Mouse (Mus musculus): Measurements from ENCODE around the gene 3110070M22Rik. TPM values are rescaled to one million over a fixed set of nuclear protein-coding genes. Genes with fewer than 3 reads are reported as not detected.
"Not testable (repeated sequence)": the region's sequence is repeated elsewhere in the genome, so short reads cannot be mapped to it uniquely, and the experiment has no call there.

The 3110070M22Rik gene
- polyA plus RNA-seq (2014; fragmentation: Nextera tagmentation; extraction: Ambion mirVana) = 2.3 and 3.0 TPM in 2 replicates

DNA sequence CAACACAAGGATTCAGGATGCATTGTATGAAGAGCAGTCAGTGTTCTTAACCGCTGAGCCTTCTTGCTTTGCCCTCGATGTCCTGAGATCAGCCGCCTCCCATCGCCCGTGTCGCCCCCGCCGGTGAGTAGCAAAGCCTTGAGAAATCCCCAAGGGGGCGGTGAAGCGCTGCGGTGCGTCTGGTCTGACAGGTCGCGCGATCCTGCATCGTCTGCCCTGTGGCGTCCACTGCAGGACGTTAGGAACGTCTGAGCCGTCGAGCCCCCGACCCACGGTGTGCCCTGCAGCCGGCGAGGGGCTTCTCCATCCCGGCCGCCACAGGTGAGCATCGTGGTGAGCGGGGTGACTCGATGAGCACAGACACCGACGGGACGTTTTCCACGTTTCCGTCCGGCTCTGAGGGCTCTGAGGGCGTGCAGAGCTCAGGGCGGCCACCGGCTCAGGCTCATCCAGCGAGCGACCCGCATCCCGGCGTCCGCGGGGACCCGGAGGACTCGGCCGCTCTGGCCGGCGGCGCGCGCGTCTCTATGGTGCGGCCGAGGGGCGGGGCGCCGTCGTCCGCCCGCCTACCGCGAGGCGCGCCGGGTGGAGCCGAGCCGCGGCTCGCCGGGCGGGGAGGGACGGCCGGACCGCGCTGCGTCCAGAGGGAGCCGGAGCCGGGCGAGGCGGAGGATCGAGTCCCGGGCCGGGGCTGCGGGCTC lies at the start of gene 3110070M22Rik, which contains the start of gene Tmem267:
3110070M22Rik (minus strand) TSS at position 504 of the 701 bp plus-strand sequence.
Tmem267 (plus strand) TSS at position 160 of the 701 bp plus-strand sequence.
- DNase-seq (peak; percentile 96), ATAC-seq (ENCODE audit: low FRiP score, low TSS enrichment) (no peak)
- H3K27ac ChIP-seq (replicated peaks; ENCODE audit: low read depth, low read length) = no peak within 1 kb of the TSS
- H3K4me3 ChIP-seq (replicated peaks; ENCODE audit: low read depth, low read length) = no peak within 1 kb of the TSS
- H3K9ac ChIP-seq (replicated peaks; ENCODE audit: low read length) = no peak within 1 kb of the TSS; the same call in none of the 2 replicates
- H3K27me3 ChIP-seq (ENCODE audit: control insufficient read depth, insufficient read depth, low read length) = no peaks in the 10 kb centered on the region
- 66% methylated on average over 87 of the region's 87 CpGs for WGBS
- no peak within 1 kb of the TSS; the same call in 1 of the 2 replicates for H3K4me2 ChIP-seq (ENCODE audit: low read length)
- peaks cover 5% of the 10 kb centered on the region for H3K9me3 ChIP-seq (ENCODE audit: control insufficient read depth, low read length)
- H3K4me1 ChIP-seq (ENCODE audit: control insufficient read depth, insufficient read depth, low read length) = no peaks in the 10 kb centered on the region
- peaks cover 24% of the 10 kb centered on the region for H3K36me3 ChIP-seq (ENCODE audit: control insufficient read depth, insufficient read depth, low read length)

DNA sequence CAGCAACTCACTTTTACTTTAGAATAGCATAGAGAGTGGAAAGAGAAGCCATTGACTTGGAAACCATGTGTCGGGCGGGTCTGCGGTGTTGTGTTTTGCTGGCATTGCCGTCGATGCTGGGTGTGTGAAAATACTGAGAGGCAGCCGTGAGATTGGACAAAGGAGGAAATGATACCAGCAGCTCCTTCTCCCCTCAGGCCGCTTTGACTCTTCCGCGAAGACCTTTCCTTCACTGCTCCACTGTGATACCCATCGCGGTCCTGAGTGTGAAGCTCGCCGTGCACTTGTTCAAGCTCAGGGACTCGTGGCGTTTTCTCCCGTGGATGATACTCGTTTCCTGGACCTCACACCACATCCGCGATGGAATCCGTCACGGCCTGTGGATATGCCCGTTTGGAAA lies 6.8 kb upstream of the 3110070M22Rik start:
- H3K36me3 ChIP-seq (ENCODE audit: control insufficient read depth, insufficient read depth, low read length); H3K27ac ChIP-seq (replicated peaks; ENCODE audit: low read depth, low read length); H3K27me3 ChIP-seq (ENCODE audit: control insufficient read depth, insufficient read depth, low read length); H3K9ac ChIP-seq (replicated peaks; ENCODE audit: low read length); H3K4me3 ChIP-seq (replicated peaks; ENCODE audit: low read depth, low read length); H3K9me3 ChIP-seq (ENCODE audit: control insufficient read depth, low read length); H3K4me2 ChIP-seq (ENCODE audit: low read length); DNase-seq; H3K4me1 ChIP-seq (ENCODE audit: control insufficient read depth, insufficient read depth, low read length): not testable (repeated sequence)
- peak; percentile 7; the same call in 1 of the 2 replicates for ATAC-seq (ENCODE audit: low FRiP score, low TSS enrichment)
- WGBS = 97% methylated on average over 9 of the region's 22 CpGs

DNA sequence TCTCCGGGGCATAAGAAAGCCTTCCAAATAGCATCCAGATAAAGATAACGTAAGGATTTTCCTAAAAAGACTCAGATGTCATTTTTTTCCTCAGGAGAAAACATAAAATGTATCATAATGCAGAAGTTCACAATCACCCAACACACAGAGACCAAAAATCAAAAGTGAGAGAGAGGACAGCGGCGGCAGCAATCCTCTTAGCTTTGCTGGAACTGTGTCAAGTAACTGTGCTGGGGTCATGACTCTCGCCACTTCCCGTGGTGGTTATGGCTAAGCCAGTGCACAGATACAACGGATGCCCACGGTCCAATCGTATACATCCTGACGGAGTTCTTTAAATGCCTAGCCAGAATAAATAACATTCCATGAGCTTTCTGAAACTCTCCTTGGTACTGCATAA lies 3.9 kb upstream of the 3110070M22Rik start:
- H3K36me3 ChIP-seq (ENCODE audit: control insufficient read depth, insufficient read depth, low read length); H3K9me3 ChIP-seq (ENCODE audit: control insufficient read depth, low read length); H3K27me3 ChIP-seq (ENCODE audit: control insufficient read depth, insufficient read depth, low read length); DNase-seq; H3K27ac ChIP-seq (replicated peaks; ENCODE audit: low read depth, low read length); H3K9ac ChIP-seq (replicated peaks; ENCODE audit: low read length); H3K4me2 ChIP-seq (ENCODE audit: low read length); H3K4me1 ChIP-seq (ENCODE audit: control insufficient read depth, insufficient read depth, low read length); ATAC-seq (ENCODE audit: low FRiP score, low TSS enrichment); H3K4me3 ChIP-seq (replicated peaks; ENCODE audit: low read depth, low read length): not testable (repeated sequence)
- 92% methylated on average over 10 of the region's 10 CpGs for WGBS

DNA sequence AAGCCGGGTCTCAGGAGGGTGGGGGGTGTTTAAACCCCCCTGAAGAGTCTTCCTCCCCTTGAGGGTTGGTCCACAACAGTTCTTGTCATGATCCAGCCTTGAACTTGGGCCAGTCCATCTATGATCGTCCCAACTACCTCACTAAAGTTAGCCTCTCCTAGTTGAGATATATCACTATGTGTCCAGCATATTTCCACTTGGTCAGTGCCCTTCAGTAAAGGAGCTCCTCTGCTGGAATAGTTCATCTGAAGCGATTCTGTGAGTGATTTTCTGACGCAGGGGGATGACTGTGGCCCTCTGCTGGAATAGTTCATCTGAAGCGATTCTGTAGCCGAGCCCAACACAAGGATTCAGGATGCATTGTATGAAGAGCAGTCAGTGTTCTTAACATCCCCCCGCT lies 829 bp downstream of the 3110070M22Rik start:
- WGBS = 48% methylated on average over 7 of the region's 7 CpGs
- DNase-seq (peak; percentile 30), ATAC-seq (ENCODE audit: low FRiP score, low TSS enrichment) (no peak)
- peaks cover 30% of the 10 kb centered on the region for H3K36me3 ChIP-seq (ENCODE audit: control insufficient read depth, insufficient read depth, low read length)
- H3K27me3 ChIP-seq (ENCODE audit: control insufficient read depth, insufficient read depth, low read length) = no peaks in the 10 kb centered on the region
- H3K4me1 ChIP-seq (ENCODE audit: control insufficient read depth, insufficient read depth, low read length) = no peaks in the 10 kb centered on the region
- no peak overlapping the region for H3K4me3 ChIP-seq (replicated peaks; ENCODE audit: low read depth, low read length)
- peaks cover 5% of the 10 kb centered on the region for H3K9me3 ChIP-seq (ENCODE audit: control insufficient read depth, low read length)
- no peak overlapping the region; the same call in 1 of the 2 replicates for H3K4me2 ChIP-seq (ENCODE audit: low read length)
- no peak overlapping the region; the same call in 1 of the 2 replicates for H3K9ac ChIP-seq (replicated peaks; ENCODE audit: low read length)
- H3K27ac ChIP-seq (replicated peaks; ENCODE audit: low read depth, low read length) = no peak overlapping the region

DNA sequence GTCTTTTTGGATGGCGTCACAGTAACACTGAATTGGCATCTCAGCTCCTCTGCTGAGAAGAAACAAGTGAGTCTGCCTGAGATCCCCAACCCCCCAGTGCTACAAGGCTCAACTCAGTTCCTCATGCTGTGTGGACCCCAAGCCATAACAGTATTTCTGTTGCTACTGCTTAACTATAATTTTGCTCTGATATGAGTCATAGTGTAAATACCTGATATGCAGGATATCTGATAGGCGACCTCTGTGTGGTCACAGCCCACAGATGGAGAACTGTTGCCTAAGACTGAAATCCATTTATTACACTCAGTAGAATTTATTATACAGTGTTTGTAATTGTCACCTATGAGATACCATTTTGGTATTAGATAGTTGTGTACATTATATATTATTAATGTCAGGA lies 10.4 kb downstream of the 3110070M22Rik start:
- no peak overlapping the region for H3K4me2 ChIP-seq (ENCODE audit: low read length)
- WGBS = 93% methylated on average over 2 of the region's 2 CpGs
- no peak for ATAC-seq (ENCODE audit: low FRiP score, low TSS enrichment)
- peaks cover 85% of the 10 kb centered on the region for H3K36me3 ChIP-seq (ENCODE audit: control insufficient read depth, insufficient read depth, low read length)
- no peak overlapping the region for H3K27ac ChIP-seq (replicated peaks; ENCODE audit: low read depth, low read length)
- no peaks in the 10 kb centered on the region for H3K9me3 ChIP-seq (ENCODE audit: control insufficient read depth, low read length)
- H3K4me1 ChIP-seq (ENCODE audit: control insufficient read depth, insufficient read depth, low read length) = no peaks in the 10 kb centered on the region
- no peak for DNase-seq
- H3K9ac ChIP-seq (replicated peaks; ENCODE audit: low read length) = no peak overlapping the region
- H3K4me3 ChIP-seq (replicated peaks; ENCODE audit: low read depth, low read length) = no peak overlapping the region
- H3K27me3 ChIP-seq (ENCODE audit: control insufficient read depth, insufficient read depth, low read length) = no peaks in the 10 kb centered on the region

DNA sequence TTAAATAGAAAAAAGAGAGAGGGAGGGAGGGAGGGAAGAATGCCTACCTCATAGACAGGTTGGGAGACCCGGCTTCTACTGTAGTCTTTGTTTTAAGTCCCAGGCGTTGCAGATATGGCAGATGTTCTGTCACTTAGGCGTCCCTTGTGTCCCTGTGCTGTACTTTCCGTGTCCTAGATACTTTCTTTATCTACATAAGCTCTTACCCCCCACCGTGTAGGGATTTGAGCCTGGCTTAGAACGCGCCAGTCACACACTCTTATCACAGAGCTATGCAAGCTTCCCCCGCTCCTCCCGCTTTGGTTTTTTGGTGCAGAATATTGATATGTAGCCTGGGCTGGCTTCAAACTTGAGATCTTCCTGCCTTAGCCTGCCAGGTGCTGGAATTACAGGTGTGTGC lies 11.6 kb downstream of the 3110070M22Rik start:
- H3K4me2 ChIP-seq (ENCODE audit: low read length) = no peak overlapping the region
- 83% methylated on average over 9 of the region's 9 CpGs for WGBS
- H3K4me3 ChIP-seq (replicated peaks; ENCODE audit: low read depth, low read length) = no peak overlapping the region
- no peaks in the 10 kb centered on the region for H3K4me1 ChIP-seq (ENCODE audit: control insufficient read depth, insufficient read depth, low read length)
- ATAC-seq (ENCODE audit: low FRiP score, low TSS enrichment) (no peak), DNase-seq (no peak)
- no peaks in the 10 kb centered on the region for H3K27me3 ChIP-seq (ENCODE audit: control insufficient read depth, insufficient read depth, low read length)
- no peaks in the 10 kb centered on the region for H3K9me3 ChIP-seq (ENCODE audit: control insufficient read depth, low read length)
- H3K27ac ChIP-seq (replicated peaks; ENCODE audit: low read depth, low read length) = no peak overlapping the region
- H3K36me3 ChIP-seq (ENCODE audit: control insufficient read depth, insufficient read depth, low read length) = peaks cover 89% of the 10 kb centered on the region
- no peak overlapping the region for H3K9ac ChIP-seq (replicated peaks; ENCODE audit: low read length)

DNA sequence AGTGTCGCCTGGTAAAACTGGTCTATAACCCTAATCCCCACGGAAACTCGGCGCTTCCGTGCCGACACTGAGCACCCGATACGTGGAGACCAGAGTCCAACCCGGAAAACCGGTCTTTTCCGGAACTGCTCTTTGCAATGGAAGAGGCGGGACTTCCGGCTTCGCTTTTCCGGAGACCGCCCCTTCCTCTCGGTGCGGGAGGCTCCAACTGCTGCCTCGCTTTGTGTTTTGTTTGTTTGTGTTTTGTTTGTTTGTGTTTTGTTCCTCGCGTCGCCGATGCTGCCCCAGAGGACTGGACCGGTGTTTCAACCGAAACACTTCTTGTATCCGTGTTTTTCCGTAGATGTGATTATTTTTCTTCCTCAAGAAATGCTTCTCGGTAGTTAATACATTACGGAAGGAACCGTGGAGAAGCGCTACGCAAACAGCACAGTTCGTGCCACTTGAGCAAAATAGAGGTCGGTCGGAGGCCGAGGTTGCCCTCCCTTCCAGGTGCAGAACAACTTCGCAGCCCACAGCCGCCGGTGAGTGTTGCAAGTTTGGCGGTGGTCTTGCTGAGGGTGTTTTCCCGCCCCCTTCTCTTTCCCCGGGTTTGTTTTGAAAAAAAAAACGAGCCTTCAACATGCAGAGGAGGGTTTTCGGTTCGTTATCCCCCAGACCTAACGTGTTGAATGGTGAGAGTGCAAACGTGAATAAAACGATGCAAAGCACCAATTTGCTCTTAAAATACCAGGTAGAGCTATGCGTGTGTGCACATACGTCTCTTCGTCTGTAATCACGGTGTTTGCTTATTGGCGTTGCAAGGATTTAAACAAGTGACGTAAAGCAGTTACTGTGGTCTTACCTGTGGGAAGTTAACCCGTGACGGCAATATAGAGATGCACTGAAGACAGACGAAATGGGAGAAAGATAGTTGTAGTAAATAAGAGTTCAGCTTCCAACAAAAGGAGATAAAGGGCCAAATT lies 25.3 kb downstream of the 3110070M22Rik start, which contains the start of gene 4833420G17Rik:
4833420G17Rik (plus strand) TSS at position 173 of the 965 bp plus-strand sequence.
- H3K36me3 ChIP-seq (ENCODE audit: control insufficient read depth, insufficient read depth, low read length) = peaks cover 28% of the 10 kb centered on the region
- peak within 1 kb of the TSS; percentile 65 for H3K4me2 ChIP-seq (ENCODE audit: low read length)
- WGBS = 2% methylated on average over 57 of the region's 57 CpGs
- peak within 1 kb of the TSS; percentile 78 for H3K27ac ChIP-seq (replicated peaks; ENCODE audit: low read depth, low read length)
- peaks cover 17% of the 10 kb centered on the region; the same call in 1 of the 2 replicates for H3K4me1 ChIP-seq (ENCODE audit: control insufficient read depth, insufficient read depth, low read length)
- H3K27me3 ChIP-seq (ENCODE audit: control insufficient read depth, insufficient read depth, low read length) = no peaks in the 10 kb centered on the region
- H3K4me3 ChIP-seq (replicated peaks; ENCODE audit: low read depth, low read length) = peak within 1 kb of the TSS; percentile 55
- ATAC-seq (ENCODE audit: low FRiP score, low TSS enrichment) (peak; percentile 95), DNase-seq (peak; percentile 96)
- H3K9me3 ChIP-seq (ENCODE audit: control insufficient read depth, low read length) = no peaks in the 10 kb centered on the region
- H3K9ac ChIP-seq (replicated peaks; ENCODE audit: low read length) = peak within 1 kb of the TSS; percentile 57

DNA sequence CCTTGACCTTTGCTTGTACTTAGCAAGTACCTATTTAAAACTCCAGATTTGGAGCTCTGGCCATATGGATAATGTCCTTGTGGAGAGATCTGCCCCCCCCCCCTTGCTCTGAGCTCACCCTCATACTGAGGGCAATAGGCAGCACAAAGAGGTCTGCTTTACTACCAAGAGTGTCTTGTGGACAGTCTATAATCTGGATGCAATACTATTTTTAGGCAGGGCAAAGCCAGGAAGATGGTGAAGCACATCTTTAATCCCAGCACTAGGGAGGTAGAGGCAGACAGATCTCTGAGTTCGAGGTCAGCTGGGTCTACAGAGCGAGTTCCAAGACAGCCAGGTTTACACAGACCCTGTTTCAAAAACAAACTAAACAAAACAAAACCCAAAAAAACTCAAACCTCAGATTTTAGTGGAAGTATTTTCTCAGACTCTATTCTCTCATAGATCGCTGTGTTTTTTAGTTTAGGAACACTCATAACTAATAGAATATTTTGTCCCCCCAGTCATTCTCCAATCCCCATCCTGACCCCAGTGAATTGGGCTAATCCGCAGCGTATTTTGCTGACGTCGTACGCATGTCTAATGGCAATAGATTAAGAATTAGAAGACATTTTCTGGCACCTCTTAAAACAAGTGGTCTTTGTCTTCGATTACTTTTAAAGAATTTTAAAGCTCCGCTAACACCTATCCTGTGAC lies 26.1 kb downstream of the 3110070M22Rik start:
- peak; percentile 65 for ATAC-seq (ENCODE audit: low FRiP score, low TSS enrichment)
- 4% methylated on average over 10 of the region's 10 CpGs for WGBS
- Histone ChIP-seq H3K4me1 (ENCODE audit: control insufficient read depth, insufficient read depth, low read length) (peaks cover 17% of the 10 kb centered on the region; the same call in 1 of the 2 replicates), H3K9ac (replicated peaks; ENCODE audit: low read length) (peak overlapping the region; percentile 57), H3K4me2 (ENCODE audit: low read length) (peak overlapping the region; percentile 65), H3K9me3 (ENCODE audit: control insufficient read depth, low read length) (no peaks in the 10 kb centered on the region), H3K4me3 (replicated peaks; ENCODE audit: low read depth, low read length) (peak overlapping the region; percentile 55), H3K27ac (replicated peaks; ENCODE audit: low read depth, low read length) (peak overlapping the region; percentile 78), H3K36me3 (ENCODE audit: control insufficient read depth, insufficient read depth, low read length) (peaks cover 25% of the 10 kb centered on the region), H3K27me3 (ENCODE audit: control insufficient read depth, insufficient read depth, low read length) (no peaks in the 10 kb centered on the region)
- peak; percentile 1 for DNase-seq

Data from midbrain, embryonic 14.5 days (tissue).